Mouse (Mus musculus) forebrain, embryonic 13.5 days (tissue): Measurements from ENCODE around the gene Lamb1. TPM values are rescaled to one million over a fixed set of nuclear protein-coding genes. Genes with fewer than 3 reads are reported as not detected.

ENCODE experiments used
- ATAC-seq: fragments of 200-750 bp; cut with Nextera tagmentation; 2 replicates; pipeline ENCODE4 v1.8.0; 2017
- H3K27ac ChIP-seq: fragments of 300-500 bp; sonication (generic); 2 replicates; pipeline ENCODE4 v1.5.1; 2015; ENCODE audit warnings: inconsistent platforms, mild to moderate bottlenecking, moderate library complexity
- H3K27me3 ChIP-seq: fragments of 300-500 bp; sonication (generic); 2 replicates; pipeline ENCODE4 v1.6.1; 2015; ENCODE audit warnings: mild to moderate bottlenecking, inconsistent platforms
- H3K36me3 ChIP-seq: fragments of 300-500 bp; sonication (generic); 2 replicates; pipeline ENCODE4 v1.6.1; 2015; ENCODE audit warnings: mild to moderate bottlenecking, inconsistent platforms; ENCODE audit not compliant: poor library complexity, severe bottlenecking
- H3K4me1 ChIP-seq: fragments of 300-500 bp; sonication (generic); 2 replicates; pipeline ENCODE4 v1.6.1; 2015; ENCODE audit warnings: inconsistent platforms
- H3K4me2 ChIP-seq: fragments of 300-500 bp; sonication (generic); 2 replicates; pipeline ENCODE4 v1.6.1; 2015; ENCODE audit warnings: inconsistent platforms, mild to moderate bottlenecking, moderate library complexity
- H3K4me3 ChIP-seq: fragments of 300-500 bp; sonication (generic); 2 replicates; pipeline ENCODE4 v1.5.1; 2015; ENCODE audit warnings: mild to moderate bottlenecking, inconsistent platforms
- H3K9ac ChIP-seq: fragments of 300-500 bp; sonication (generic); 2 replicates; pipeline ENCODE4 v1.6.1; 2015; ENCODE audit warnings: mild to moderate bottlenecking, inconsistent platforms
- H3K9me3 ChIP-seq: fragments of 300-500 bp; sonication (generic); replicated peaks from 2 replicates; pipeline ENCODE4 v1.6.1; 2016; ENCODE audit warnings: inconsistent platforms
- WGBS: fragments of 180-500 bp; shearing (Covaris S2); methylation state at CpG from one replicate; pipeline ENCODE4 v1.1.7; 2015; 5-methylcytosine and 5-hydroxymethylcytosine counted together
- polyA plus RNA-seq: library from polyadenylated mRNA; unstranded; fragments of >200 nt; fragmentation: Nextera tagmentation; extraction: Ambion mirVana; gene quantifications from 2 replicates; pipeline ENCODE4 v1.2.1, GENCODE M21; 2015

The Lamb1 gene
- polyA plus RNA-seq, 1 experiment from 2014 or later, result 15.2 TPM

- H3K36me3 ChIP-seq, result no peaks in the 10 kb centered on the region
- H3K27ac ChIP-seq, result no peak overlapping the region
- H3K9me3 ChIP-seq, result no peaks in the 10 kb centered on the region
- 71% methylated on average over 8 of the region's 8 CpGs for WGBS
- no peak overlapping the region for H3K4me3 ChIP-seq
- H3K27me3 ChIP-seq, result peaks cover 17% of the 10 kb centered on the region
- no peak overlapping the region for H3K9ac ChIP-seq
- no peak for ATAC-seq
- no peak overlapping the region for H3K4me2 ChIP-seq
- H3K4me1 ChIP-seq, result 0 out of 2 replicates have a peak, but pooled peaks cover 3% of the 10 kb centered on the region
Observed at GRCm38 (mm10) chr12:31272012-31272735, 7.1 kb downstream of the Lamb1 start.

GRCm38 (mm10) chr12:31272846-31273245, 7.8 kb downstream of the Lamb1 start:
- ATAC-seq, result no peak
- no peaks in the 10 kb centered on the region for H3K36me3 ChIP-seq
- no peaks in the 10 kb centered on the region for H3K9me3 ChIP-seq
- no peak overlapping the region; the same call in 1 of the 2 replicates for H3K9ac ChIP-seq
- no peak overlapping the region for H3K4me3 ChIP-seq
- 55% methylated on average over 2 of the region's 2 CpGs for WGBS
- no peak overlapping the region for H3K27ac ChIP-seq
- peaks cover 11% of the 10 kb centered on the region for H3K27me3 ChIP-seq
- H3K4me1 ChIP-seq, result 0 out of 2 replicates have a peak, but pooled peaks cover 3% of the 10 kb centered on the region
- H3K4me2 ChIP-seq, result no peak overlapping the region

GRCm38 (mm10) chr12:31273646-31274045, 8.6 kb downstream of the Lamb1 start:
- no peak overlapping the region for H3K4me2 ChIP-seq
- 94% methylated on average over 7 of the region's 7 CpGs for WGBS
- H3K27me3 ChIP-seq, result 0 out of 2 replicates have a peak, but pooled peaks cover 4% of the 10 kb centered on the region
- no peak for ATAC-seq
- no peaks in the 10 kb centered on the region for H3K36me3 ChIP-seq
- no peak overlapping the region for H3K27ac ChIP-seq
- H3K9me3 ChIP-seq, result no peaks in the 10 kb centered on the region
- H3K9ac ChIP-seq, result no peak overlapping the region
- 0 out of 2 replicates have a peak, but pooled peaks cover 3% of the 10 kb centered on the region for H3K4me1 ChIP-seq
- H3K4me3 ChIP-seq, result no peak overlapping the region

GRCm38 (mm10) chr12:31275411-31275810, 10.4 kb downstream of the Lamb1 start:
- WGBS, result 94% methylated on average over 10 of the region's 10 CpGs
- no peak overlapping the region for H3K27ac ChIP-seq
- 0 out of 2 replicates have a peak, but pooled peaks cover 3% of the 10 kb centered on the region for H3K4me1 ChIP-seq
- no peak overlapping the region for H3K4me2 ChIP-seq
- no peak overlapping the region for H3K4me3 ChIP-seq
- no peak overlapping the region for H3K9ac ChIP-seq
- no peak for ATAC-seq
- H3K36me3 ChIP-seq, result no peaks in the 10 kb centered on the region
- no peaks in the 10 kb centered on the region for H3K9me3 ChIP-seq
- H3K27me3 ChIP-seq, result no peaks in the 10 kb centered on the region

GRCm38 (mm10) chr12:31278270-31278669, 13.2 kb downstream of the Lamb1 start:
- no peak overlapping the region for H3K4me2 ChIP-seq
- no peaks in the 10 kb centered on the region for H3K9me3 ChIP-seq
- H3K9ac ChIP-seq, result no peak overlapping the region
- no peak for ATAC-seq
- 92% methylated on average over 11 of the region's 11 CpGs for WGBS
- no peak overlapping the region for H3K27ac ChIP-seq
- no peaks in the 10 kb centered on the region for H3K27me3 ChIP-seq
- no peak overlapping the region for H3K4me3 ChIP-seq
- H3K36me3 ChIP-seq, result no peaks in the 10 kb centered on the region
- peaks cover 10% of the 10 kb centered on the region for H3K4me1 ChIP-seq

GRCm38 (mm10) chr12:31280318-31280717, 15.3 kb downstream of the Lamb1 start:
- Histone ChIP-seq H3K9ac (no peak overlapping the region), H3K4me1 (peaks cover 10% of the 10 kb centered on the region), H3K36me3 (no peaks in the 10 kb centered on the region), H3K27ac (no peak overlapping the region), H3K4me3 (no peak overlapping the region), H3K9me3 (no peaks in the 10 kb centered on the region), H3K4me2 (no peak overlapping the region), H3K27me3 (no peaks in the 10 kb centered on the region)
- ATAC-seq, result no peak
- 87% methylated on average over 7 of the region's 7 CpGs for WGBS

GRCm38 (mm10) chr12:31281100-31281591, 16.1 kb downstream of the Lamb1 start:
- no peak overlapping the region for H3K4me2 ChIP-seq
- H3K36me3 ChIP-seq, result no peaks in the 10 kb centered on the region
- H3K9me3 ChIP-seq, result no peaks in the 10 kb centered on the region
- H3K27ac ChIP-seq, result no peak overlapping the region
- WGBS, result 32% methylated on average over 9 of the region's 9 CpGs
- H3K4me3 ChIP-seq, result no peak overlapping the region
- H3K9ac ChIP-seq, result no peak overlapping the region
- H3K4me1 ChIP-seq, result peaks cover 10% of the 10 kb centered on the region
- no peaks in the 10 kb centered on the region for H3K27me3 ChIP-seq
- peak; percentile 63; the same call in 1 of the 2 replicates for ATAC-seq

GRCm38 (mm10) chr12:31282241-31282640, 17.2 kb downstream of the Lamb1 start:
- Histone ChIP-seq H3K27ac (no peak overlapping the region), H3K9me3 (no peaks in the 10 kb centered on the region), H3K36me3 (no peaks in the 10 kb centered on the region), H3K27me3 (no peaks in the 10 kb centered on the region), H3K4me1 (peaks cover 10% of the 10 kb centered on the region), H3K4me2 (no peak overlapping the region), H3K9ac (no peak overlapping the region), H3K4me3 (no peak overlapping the region)
- WGBS, result 88% methylated on average over 5 of the region's 5 CpGs
- ATAC-seq, result no peak

- Histone ChIP-seq H3K9me3 (no peaks in the 10 kb centered on the region), H3K9ac (no peak overlapping the region), H3K27ac (no peak overlapping the region), H3K36me3 (no peaks in the 10 kb centered on the region), H3K4me2 (no peak overlapping the region), H3K4me3 (no peak overlapping the region), H3K4me1 (peaks cover 10% of the 10 kb centered on the region), H3K27me3 (no peaks in the 10 kb centered on the region)
- WGBS, result 87% methylated on average over 4 of the region's 4 CpGs
- no peak for ATAC-seq
Observed at GRCm38 (mm10) chr12:31283131-31283530, 18.1 kb downstream of the Lamb1 start.

GRCm38 (mm10) chr12:31283617-31284136, 18.6 kb downstream of the Lamb1 start:
- Histone ChIP-seq H3K36me3 (no peaks in the 10 kb centered on the region), H3K27ac (no peak overlapping the region), H3K9ac (no peak overlapping the region), H3K9me3 (no peaks in the 10 kb centered on the region), H3K4me3 (no peak overlapping the region), H3K4me2 (no peak overlapping the region), H3K27me3 (no peaks in the 10 kb centered on the region), H3K4me1 (peaks cover 10% of the 10 kb centered on the region)
- WGBS, result 72% methylated on average over 4 of the region's 4 CpGs
- ATAC-seq, result no peak

- Histone ChIP-seq H3K27me3 (no peaks in the 10 kb centered on the region), H3K27ac (no peak overlapping the region), H3K4me2 (no peak overlapping the region), H3K9ac (no peak overlapping the region), H3K4me3 (no peak overlapping the region), H3K4me1 (no peaks in the 10 kb centered on the region), H3K9me3 (no peaks in the 10 kb centered on the region), H3K36me3 (no peaks in the 10 kb centered on the region)
- 84% methylated on average over 10 of the region's 10 CpGs for WGBS
- no peak for ATAC-seq
Observed at GRCm38 (mm10) chr12:31289046-31289445, 24.0 kb downstream of the Lamb1 start.

GRCm38 (mm10) chr12:31290951-31291350, 25.9 kb downstream of the Lamb1 start:
- no peak overlapping the region for H3K4me2 ChIP-seq
- no peaks in the 10 kb centered on the region for H3K9me3 ChIP-seq
- ATAC-seq, result no peak
- 73% methylated on average over 3 of the region's 3 CpGs for WGBS
- no peak overlapping the region for H3K27ac ChIP-seq
- no peaks in the 10 kb centered on the region for H3K27me3 ChIP-seq
- no peak overlapping the region for H3K4me3 ChIP-seq
- no peak overlapping the region for H3K9ac ChIP-seq
- H3K4me1 ChIP-seq, result no peaks in the 10 kb centered on the region
- no peaks in the 10 kb centered on the region for H3K36me3 ChIP-seq
